17 mouse cellular contexts compared by ENCODE assay signal in genomic region chr10:77231861-77232755, GRCm38 (mm10). TPM values are rescaled to one million over a fixed set of nuclear protein-coding genes. Genes with fewer than 3 reads are reported as not detected.
DNase-seq lines count a peak whose midpoint lies in the region; ATAC-seq and TF ChIP-seq lines count a peak whose summit lies in the region.
"Had no signal": no experiment of that assay in that cellular context is flagged by ENCODE, and none has a peak within 500 bp of the region (broad histone marks: within the 10 kb centered on the region; RNA-seq: fewer than 3 reads in every experiment).

No protein-coding gene starts in this region.

- H3K27ac ChIP-seq in heart, embryonic 13.5 days (replicated peaks): peak overlapping the region; percentile 24; the same call in 1 of the 2 replicates
- H3K27ac ChIP-seq in bone marrow, adult 2 months (ENCODE audit: control insufficient read depth, insufficient read depth, low read depth, low read length, poor library complexity): peak overlapping the region; percentile 12; the same call in 1 of the 2 replicates
- peak overlapping the region; percentile 85 for H3K27ac ChIP-seq in liver, embryonic 11.5 days (ENCODE audit: low read depth, low read length)
- H3K27ac ChIP-seq: embryonic facial prominence, embryonic 12.5 days; forebrain, embryonic 12.5 days; limb, embryonic 10.5 days; lung, embryonic 15.5 days; midbrain, embryonic 12.5 days had no signal

- peaks cover 50% of the 10 kb centered on the region for H3K4me1 ChIP-seq in heart, embryonic 13.5 days
- H3K4me1 ChIP-seq in bone marrow, adult 2 months (ENCODE audit: control insufficient read depth, insufficient read depth, low read length): peaks cover 16% of the 10 kb centered on the region
- peaks cover 55% of the 10 kb centered on the region for H3K4me1 ChIP-seq in liver, embryonic 11.5 days (replicated peaks; ENCODE audit: control insufficient read depth, insufficient read depth, low read length)
- H3K4me1 ChIP-seq: midbrain, embryonic 12.5 days had no signal

- WGBS in heart, embryonic 13.5 days: 36% methylated on average over 16 of the region's 16 CpGs
- WGBS in bone marrow, adult 2 months: 63% methylated on average over 16 of the region's 16 CpGs
- 37% methylated on average over 16 of the region's 16 CpGs for WGBS in liver, embryonic 11.5 days

- no peak for TF ChIP-seq POLR2A in bone marrow, adult 2 months (IDR thresholded peaks at IDR 0.05; ENCODE audit: borderline replicate concordance, control insufficient read depth, low read depth, low read length)

- no peak overlapping the region for H3K4me2 ChIP-seq in heart, embryonic 13.5 days
- peak overlapping the region; percentile 63 for H3K4me2 ChIP-seq in liver, embryonic 11.5 days
- H3K4me2 ChIP-seq: embryonic facial prominence, embryonic 12.5 days; forebrain, embryonic 12.5 days; lung, embryonic 15.5 days; midbrain, embryonic 12.5 days had no signal

- H3K27me3 ChIP-seq in heart, embryonic 13.5 days (replicated peaks): no peaks in the 10 kb centered on the region
- no peaks in the 10 kb centered on the region for H3K27me3 ChIP-seq in liver, embryonic 11.5 days (replicated peaks; ENCODE audit: control insufficient read depth, insufficient read depth, low read length)
- H3K27me3 ChIP-seq: embryonic facial prominence, embryonic 12.5 days; forebrain, embryonic 12.5 days; lung, embryonic 15.5 days; midbrain, embryonic 12.5 days had no signal

- H3K9ac ChIP-seq in heart, embryonic 13.5 days: no peak overlapping the region
- peak overlapping the region; percentile 41 for H3K9ac ChIP-seq in liver, embryonic 11.5 days (ENCODE audit: low read depth, low read length)
- H3K9ac ChIP-seq: embryonic facial prominence, embryonic 12.5 days; forebrain, embryonic 12.5 days; lung, embryonic 15.5 days; midbrain, embryonic 12.5 days had no signal

- DNase-seq in heart, postnatal 25 days (ENCODE audit: low spot score): no peak
- peak; percentile 56 for DNase-seq in liver, embryonic 11.5 days (ENCODE audit: low spot score)
- no peak for DNase-seq in layer of hippocampus, adult 18-20 months (ENCODE audit: low spot score in 2 of 2)
- DNase-seq in urinary bladder, postnatal 10 days (ENCODE audit: low spot score): no peak
- DNase-seq: cerebellum, postnatal 10 days; heart, postnatal 14 days; kidney, postnatal 36 days; layer of hippocampus, postnatal 36 days had no signal

- no peak for TF ChIP-seq CTCF in bone marrow, adult 2 months (IDR thresholded peaks at IDR 0.05; ENCODE audit: control insufficient read depth, insufficient read depth, low read length)

- H3K9me3 ChIP-seq in heart, embryonic 13.5 days: no peaks in the 10 kb centered on the region
- no peaks in the 10 kb centered on the region for H3K9me3 ChIP-seq in liver, embryonic 11.5 days (ENCODE audit: control insufficient read depth, low read length)
- H3K9me3 ChIP-seq: limb, embryonic 10.5 days; lung, embryonic 15.5 days; midbrain, embryonic 12.5 days had no signal

- no peak for ATAC-seq in heart, embryonic 13.5 days (ENCODE audit: extremely low read depth, insufficient number of reproducible peaks, low FRiP score, low TSS enrichment)
- peak; percentile 94 for ATAC-seq in liver, embryonic 11.5 days (replicated peaks; ENCODE audit: low FRiP score)
- peak; percentile 89 for ATAC-seq in megakaryocyte-erythroid progenitor cell, adult 5-6 weeks (replicated peaks; ENCODE audit: low FRiP score, low TSS enrichment, poor library complexity, severe bottlenecking)
- no peak for ATAC-seq in monocyte, adult 5-6 weeks (replicated peaks; ENCODE audit: insufficient number of reproducible peaks, low FRiP score, low TSS enrichment, poor library complexity, severe bottlenecking)

- H3K36me3 ChIP-seq in heart, embryonic 13.5 days: no peaks in the 10 kb centered on the region
- H3K36me3 ChIP-seq in liver, embryonic 11.5 days (ENCODE audit: control insufficient read depth, insufficient read depth, low read length): no peaks in the 10 kb centered on the region
- H3K36me3 ChIP-seq: embryonic facial prominence, embryonic 12.5 days; forebrain, embryonic 12.5 days; limb, embryonic 10.5 days; lung, embryonic 15.5 days; midbrain, embryonic 12.5 days had no signal

- intact Hi-C loops in heart, postnatal 25 days (cut with DNase I): no loop called here

- no peak overlapping the region for H3K4me3 ChIP-seq in heart, embryonic 13.5 days
- H3K4me3 ChIP-seq in bone marrow, adult 2 months (replicated peaks; ENCODE audit: control insufficient read depth, low read depth, low read length): no peak overlapping the region
- H3K4me3 ChIP-seq in liver, embryonic 11.5 days (ENCODE audit: low read depth, low read length): no peak overlapping the region
- H3K4me3 ChIP-seq: embryonic facial prominence, embryonic 12.5 days; forebrain, embryonic 12.5 days; limb, embryonic 10.5 days; lung, embryonic 15.5 days; midbrain, embryonic 12.5 days had no signal

RNA-seq across cellular contexts. Expression of gene Pofut2, which starts 26.9 kb away (rescaled TPM):
- polyA plus RNA-seq in heart, embryonic 13.5 days (2015; fragmentation: Nextera tagmentation; extraction: Ambion mirVana): 120 and 122 TPM in 2 replicates
- 10 to 100 TPM; 39.9 to 45.1 TPM for total RNA-seq in heart, postnatal 25 days (2021)
- polyA plus RNA-seq in bone marrow, adult 2 months (2011; ENCODE audit: insufficient read depth, insufficient read length, low replicate concordance, missing spikeins): 4.2 and 8.4 TPM in 2 replicates
- polyA plus RNA-seq in liver, embryonic 11.5 days (2014; fragmentation: Nextera tagmentation; extraction: Ambion mirVana): 66.8 and 71.9 TPM in 2 replicates
- total RNA-seq in megakaryocyte-erythroid progenitor cell, adult 5-6 weeks (2014; fragmentation: Nextera tagmentation): 18.3 and 24.5 TPM in 2 replicates
- total RNA-seq in megakaryocyte-erythroid progenitor cell, adult 5-6 weeks (2017): 7.4 and 14.8 TPM in 2 replicates
- 16.3 to 29.2 TPM (median 21.8 TPM) in 3 replicates for total RNA-seq in monocyte, adult 5-6 weeks (2017)
- total RNA-seq in layer of hippocampus, adult 18-20 months (2021): 10 to 100 TPM; 30.3 to 30.9 TPM

Comparison
In these comparisons a context has a peak if more than half of its experiments do, and no peak if none do; other contexts are left out.
1. ATAC-seq: peak in liver, embryonic 11.5 days (single experiment) and megakaryocyte-erythroid progenitor cell, adult 5-6 weeks (single experiment); none in heart, embryonic 13.5 days (single experiment) and monocyte, adult 5-6 weeks (single experiment).
2. H3K27ac ChIP-seq: peak in every context shown above with its lines; median percentile 85 in liver, embryonic 11.5 days; 24 in heart, embryonic 13.5 days; 12 in bone marrow, adult 2 months.